Mouse (Mus musculus): Measurements from ENCODE around the gene Fam149a. TPM values are rescaled to one million over a fixed set of nuclear protein-coding genes. Genes with fewer than 3 reads are reported as not detected.

The Fam149a gene
- 1 to 10 TPM; 2.9 to 3.0 TPM for total RNA-seq (2021)
- long read RNA-seq, experiment 1, partial matches to known transcripts: 0 of 3 reads
- long read RNA-seq, experiment 1, other reads (novel, unspliced or antisense): 1 of 3 reads
- long read RNA-seq, experiment 2, partial matches to known transcripts: 0 of 6 reads
- long read RNA-seq, experiment 2, other reads (novel, unspliced or antisense): 3 of 6 reads

DNA sequence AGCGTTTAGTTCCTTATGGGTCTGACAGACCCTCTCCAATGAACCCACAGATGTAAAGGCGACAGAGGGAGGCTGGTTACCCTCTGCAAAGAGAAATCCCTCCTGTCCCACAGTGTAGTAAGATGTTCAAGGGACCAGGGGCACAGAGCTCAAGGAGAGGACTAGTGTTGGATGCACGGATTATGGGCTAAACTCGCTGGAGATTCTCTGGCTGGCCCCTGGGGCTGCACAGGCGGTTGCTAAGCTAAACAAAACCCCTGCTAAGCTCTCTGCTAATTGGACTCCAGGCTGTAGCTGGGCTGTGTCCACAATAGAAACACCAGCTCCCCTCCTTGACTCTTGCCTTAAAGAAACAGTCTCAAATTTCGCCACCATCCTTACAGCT is at the start of gene Fam149a:
Fam149a (minus strand) TSS at position 329 of the 385 bp plus-strand sequence.
- intact Hi-C loops (cut with DNase I): no loop called here

DNA sequence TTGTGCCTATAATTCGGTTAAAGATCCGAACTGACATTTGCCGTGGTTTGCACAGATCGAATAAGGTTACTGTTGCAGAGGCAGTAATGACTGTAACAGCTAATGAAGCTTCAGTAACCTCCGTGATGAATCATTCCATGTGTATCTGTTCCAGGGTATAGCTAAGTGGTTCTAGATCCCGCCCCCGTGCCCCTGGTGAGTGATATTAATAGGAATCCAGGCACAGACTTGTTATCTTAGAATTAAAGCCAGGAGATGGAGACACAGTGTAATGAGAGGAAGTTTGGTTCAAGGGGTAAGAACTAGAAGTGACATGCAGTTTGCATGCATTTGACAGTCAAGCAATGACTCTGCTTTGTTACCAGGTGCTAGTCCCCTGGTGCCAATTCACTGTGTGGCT is 38.1 kb upstream of the Fam149a start:
- intact Hi-C loops (cut with DNase I): no loop called here
- DNase-seq: no peak

More for the DNA sequence above, at the start of gene Fam149a:
- no peak for DNase-seq

DNA sequence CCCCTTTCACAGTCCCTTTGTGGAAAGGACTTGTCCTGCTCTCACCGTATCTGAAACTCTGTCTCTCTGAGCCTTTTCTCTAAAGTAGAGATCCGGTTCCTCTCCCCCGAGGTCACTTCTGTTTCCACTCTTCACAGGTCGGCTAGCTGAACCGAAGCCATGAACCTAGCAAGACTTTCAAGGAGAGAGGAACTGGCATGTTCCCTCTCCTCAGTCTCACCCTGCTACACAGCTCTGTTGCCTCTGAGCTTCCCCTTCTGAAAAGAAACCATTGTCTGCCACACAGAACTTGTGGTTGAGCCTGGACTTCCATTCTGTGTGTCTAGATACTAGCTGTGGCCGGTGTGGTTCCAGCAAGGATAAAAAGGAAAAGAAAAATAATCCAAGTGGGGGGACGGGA is 32.9 kb upstream of the Fam149a start:
- no peak for DNase-seq
- intact Hi-C loops (cut with DNase I): no loop called here

GRCm38 (mm10) chr8:45410882-45411281 is 28.8 kb upstream of the Fam149a start, which contains the start of gene Tlr3:
Gene Tlr3 (minus strand): TSS chr8:45411080.
- intact Hi-C loops (cut with DNase I): no loop called here
- DNase-seq: no peak

DNA sequence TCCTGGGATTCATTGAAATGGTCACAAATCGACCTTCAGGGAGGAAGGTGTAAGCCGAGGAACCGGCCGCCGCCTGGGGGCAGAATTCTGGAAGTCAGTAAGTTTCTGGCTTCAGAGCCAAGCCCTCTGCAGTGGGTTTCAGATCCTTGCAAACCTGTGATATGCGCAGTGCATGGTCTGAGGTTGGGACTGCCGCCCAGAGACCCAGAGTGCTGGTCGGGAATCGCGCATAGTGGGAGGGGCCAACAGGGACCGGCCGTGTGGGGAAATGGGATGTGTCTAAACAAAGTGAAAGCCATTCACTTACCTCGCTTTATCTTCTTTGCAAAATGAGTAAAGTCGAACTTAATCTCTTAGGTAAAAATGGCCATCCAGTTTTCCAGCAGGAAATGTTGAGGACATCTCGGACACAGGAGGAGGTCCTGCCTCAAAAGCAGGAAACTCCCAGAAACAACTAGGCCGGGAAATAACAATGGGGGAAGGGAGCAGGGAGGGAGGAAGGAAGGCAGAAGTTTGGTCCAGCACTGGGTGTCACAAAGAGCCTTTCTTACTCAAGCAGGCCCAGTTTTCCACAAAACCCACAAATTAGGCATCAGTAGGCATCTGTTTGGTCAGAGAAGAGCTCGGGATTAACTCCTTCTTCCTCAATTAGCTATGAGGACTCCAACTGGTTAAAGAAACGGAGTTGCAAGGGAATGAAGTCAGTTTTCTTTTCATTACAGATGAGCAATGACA is 28.2 kb upstream of the Fam149a start:
- DNase-seq: peak; percentile 46 to 61
- intact Hi-C loops (cut with DNase I): no loop called here

DNA sequence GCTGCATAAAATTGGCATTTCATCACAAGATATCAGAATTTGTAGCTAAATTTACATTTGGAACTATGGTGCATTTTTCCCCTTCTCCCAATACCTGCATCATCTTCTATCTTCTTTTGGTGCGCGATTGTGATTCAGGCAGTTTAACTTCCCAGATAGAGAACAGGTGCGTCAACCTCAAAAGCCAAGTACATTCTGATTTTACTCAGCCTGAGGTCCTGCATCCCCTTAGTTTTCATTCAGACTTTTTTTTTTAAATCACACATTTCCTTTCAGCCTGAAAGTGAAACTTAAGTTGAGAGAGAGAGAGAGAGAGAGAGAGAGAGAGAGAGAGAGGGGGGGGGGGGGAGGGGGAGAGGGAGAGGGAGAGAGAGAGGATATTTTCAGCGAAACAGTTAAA is 27.6 kb upstream of the Fam149a start:
- intact Hi-C loops (cut with DNase I): no loop called here
- DNase-seq: no peak

- intact Hi-C loops (cut with DNase I): no loop called here
- no peak for DNase-seq
Measured at GRCm38 (mm10) chr8:45383250-45383649, 1.2 kb upstream of the Fam149a start.

DNA sequence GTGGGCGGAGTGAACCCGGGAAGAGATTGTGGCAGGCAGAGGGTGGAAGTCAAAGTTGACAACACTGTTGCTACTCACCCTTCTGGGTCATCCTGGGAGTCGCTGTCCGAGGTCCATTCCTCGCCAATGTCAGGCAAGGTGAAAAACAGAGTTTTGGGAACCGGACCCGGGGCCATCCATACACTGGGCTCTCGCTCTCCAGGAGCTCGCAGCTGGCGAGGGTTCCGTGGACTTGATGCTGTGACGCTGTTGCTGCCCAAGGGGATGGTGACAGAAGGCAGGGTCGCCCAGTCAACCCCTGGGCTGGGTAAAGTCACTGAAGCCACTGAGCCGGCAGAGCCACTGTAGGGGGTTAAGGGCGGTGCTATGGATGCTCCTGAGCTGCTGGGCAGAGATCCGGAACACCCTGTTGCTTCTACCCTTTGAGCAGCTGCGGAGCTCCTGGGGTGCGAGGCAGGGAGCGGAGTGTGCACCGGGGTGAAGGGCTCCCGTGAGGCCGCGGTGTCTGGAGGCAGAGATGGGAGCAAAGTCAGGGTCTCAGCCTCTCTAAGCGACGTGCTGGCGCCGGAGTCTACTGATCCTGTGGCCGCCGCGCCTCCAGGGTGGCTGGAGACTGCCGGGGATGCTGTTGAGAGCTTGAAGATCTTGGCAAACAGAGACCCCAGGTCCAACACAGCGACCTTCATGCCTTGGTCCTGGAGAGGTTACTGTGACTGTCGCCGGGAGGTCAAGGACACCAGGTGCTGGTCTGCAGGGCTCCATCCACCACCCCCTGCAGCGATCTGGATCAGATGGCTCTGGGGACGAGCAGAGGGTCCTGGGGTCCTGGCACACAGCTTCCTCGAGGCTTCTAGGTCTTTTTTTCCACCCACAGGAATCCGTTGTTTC is 772 bp downstream of the Fam149a start:
- intact Hi-C loops (cut with DNase I): no loop called here

GRCm38 (mm10) chr8:45380598-45380997 is 1.5 kb downstream of the Fam149a start:
- intact Hi-C loops (cut with DNase I): no loop called here
- DNase-seq: no peak

More for the DNA sequence above, 772 bp downstream of the Fam149a start:
- DNase-seq: no peak

DNA sequence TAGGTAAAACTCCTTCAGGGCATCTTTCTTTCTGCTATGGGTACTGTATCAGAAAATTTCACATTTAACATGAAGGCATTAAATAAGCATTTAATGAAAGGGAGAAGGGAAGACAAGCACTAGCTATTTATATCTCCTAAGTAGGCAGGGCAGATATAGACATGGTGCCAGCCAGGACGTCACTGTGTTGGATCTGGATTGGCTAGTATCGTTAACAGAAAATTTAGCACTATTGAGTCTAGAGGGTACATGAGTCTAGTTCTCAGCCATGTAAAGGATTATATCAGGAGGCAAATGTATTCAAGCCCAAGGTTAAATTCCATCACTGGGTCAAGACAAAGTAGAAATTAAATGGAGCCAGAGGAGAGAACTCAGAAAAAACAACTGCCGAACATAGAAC is 8.0 kb downstream of the Fam149a start:
- intact Hi-C loops (cut with DNase I): no loop called here
- no peak for DNase-seq

GRCm38 (mm10) chr8:45367154-45367553 is 14.9 kb downstream of the Fam149a start:
- intact Hi-C loops (cut with DNase I): no loop called here
- DNase-seq: no peak

- intact Hi-C loops (cut with DNase I): no loop called here
- no peak for DNase-seq
Measured at GRCm38 (mm10) chr8:45363220-45363619, 18.9 kb downstream of the Fam149a start.

DNA sequence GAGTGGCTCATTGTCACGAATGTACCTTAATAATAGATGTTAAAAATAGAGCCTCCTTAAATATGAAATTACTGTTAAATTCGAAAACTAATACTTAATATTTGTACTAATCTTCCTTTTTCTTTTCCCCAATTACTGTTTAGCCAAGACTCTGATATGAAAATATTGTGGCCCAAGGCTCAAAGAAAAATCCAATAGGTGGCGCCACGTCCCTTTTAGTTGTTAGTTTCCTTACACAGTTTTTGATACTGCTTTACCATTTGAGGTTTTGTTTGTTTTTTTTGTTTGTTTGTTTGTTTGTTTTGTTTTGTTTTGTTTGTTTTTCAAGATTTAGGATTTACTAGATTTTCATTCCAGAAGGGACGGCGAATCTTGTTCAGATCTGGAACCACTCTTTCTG is 19.8 kb downstream of the Fam149a start:
- intact Hi-C loops (cut with DNase I): no loop called here
- DNase-seq: no peak

DNA sequence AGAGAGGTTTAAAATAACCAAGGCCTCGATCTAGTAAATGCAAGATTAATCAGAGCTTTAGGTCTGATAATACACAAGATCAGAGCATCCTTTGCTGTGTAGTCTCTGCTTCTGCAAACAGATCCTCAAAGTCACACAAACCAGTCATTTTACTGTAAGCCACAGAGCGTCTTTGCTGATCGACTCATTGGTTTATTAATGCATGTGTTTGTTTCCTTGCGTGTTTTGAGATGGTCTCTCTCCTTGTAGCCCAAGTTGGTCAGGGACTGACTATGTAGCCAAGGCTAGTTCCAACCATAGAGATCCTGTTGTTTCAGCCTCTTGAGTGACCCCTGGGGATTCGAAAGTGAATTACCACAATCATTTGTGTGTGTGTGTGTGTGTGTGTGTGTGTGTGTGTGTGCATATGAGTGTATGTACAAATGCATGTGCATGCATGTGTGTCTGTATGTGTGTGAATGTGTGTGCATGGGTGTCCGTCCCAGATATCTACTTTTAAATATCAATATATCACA is 22.9 kb downstream of the Fam149a start:
- no peak for DNase-seq
- intact Hi-C loops (cut with DNase I): no loop called here

DNA sequence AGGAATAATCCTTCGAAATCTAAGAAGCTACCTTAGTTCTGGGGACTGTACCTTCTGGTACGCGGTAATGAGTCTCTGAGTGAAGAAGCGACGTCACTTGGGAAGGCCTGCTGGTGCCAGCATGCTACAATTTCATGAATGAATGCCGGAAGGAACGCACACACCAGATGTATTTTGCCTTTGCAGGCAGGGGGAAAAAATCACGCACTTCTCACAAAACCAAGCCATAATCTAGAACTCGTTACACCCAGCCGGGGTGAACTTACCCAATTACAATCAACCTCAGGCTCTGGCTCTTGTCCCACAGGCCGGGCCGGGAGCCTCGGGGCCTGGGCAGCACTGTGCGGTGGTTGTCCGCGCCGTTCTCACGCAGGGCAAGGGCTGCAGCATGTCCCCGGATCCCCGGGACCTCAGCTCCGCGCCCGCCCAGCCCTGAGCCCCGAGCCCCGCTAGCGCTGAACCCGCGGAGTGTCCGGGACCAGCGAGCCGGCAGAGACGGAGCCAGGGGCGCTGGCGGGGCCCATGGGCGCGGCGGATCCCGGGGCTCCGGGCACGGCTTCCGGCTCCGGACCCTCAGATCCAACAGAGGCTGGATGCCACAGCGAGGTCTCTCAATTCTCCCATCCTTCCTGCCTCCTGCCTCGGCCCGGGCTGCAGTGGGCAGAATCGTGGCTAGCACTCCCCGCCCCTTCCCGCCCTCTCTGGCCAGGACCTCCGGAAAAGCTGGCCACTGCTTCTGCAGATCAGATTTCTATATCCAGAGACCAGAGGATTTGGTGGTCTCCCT is 23.8 kb downstream of the Fam149a start:
- DNase-seq: peak; percentile 25 to 29
- intact Hi-C loops (cut with DNase I): no loop called here

GRCm38 (mm10) chr8:45355809-45356208 is 26.3 kb downstream of the Fam149a start:
- intact Hi-C loops (cut with DNase I): no loop called here
- no peak for DNase-seq

GRCm38 (mm10) chr8:45345031-45345430 is 37.1 kb downstream of the Fam149a start:
- DNase-seq: peak; percentile 35 to 38
- intact Hi-C loops (cut with DNase I): no loop called here

DNA sequence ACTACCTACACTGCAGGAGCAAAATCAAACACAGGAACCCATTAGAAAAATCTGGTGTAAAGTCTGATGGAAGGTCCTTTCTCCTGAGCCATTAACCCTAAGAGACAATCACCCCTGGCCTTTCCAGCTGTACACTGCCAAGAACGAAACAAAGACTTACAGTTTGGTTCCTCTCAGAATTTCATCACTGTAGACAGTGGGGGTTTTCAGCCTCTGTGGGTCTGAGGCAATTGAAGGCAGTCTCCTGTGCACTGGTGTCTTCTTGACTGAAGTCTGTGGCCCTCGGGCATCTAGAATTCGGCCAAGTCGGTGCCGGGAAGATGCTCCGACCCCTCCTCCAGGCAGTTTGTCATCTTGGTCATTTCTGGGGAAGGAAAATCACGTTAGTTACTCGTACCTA is 37.8 kb downstream of the Fam149a start:
- DNase-seq: no peak
- intact Hi-C loops (cut with DNase I): no loop called here

DNA sequence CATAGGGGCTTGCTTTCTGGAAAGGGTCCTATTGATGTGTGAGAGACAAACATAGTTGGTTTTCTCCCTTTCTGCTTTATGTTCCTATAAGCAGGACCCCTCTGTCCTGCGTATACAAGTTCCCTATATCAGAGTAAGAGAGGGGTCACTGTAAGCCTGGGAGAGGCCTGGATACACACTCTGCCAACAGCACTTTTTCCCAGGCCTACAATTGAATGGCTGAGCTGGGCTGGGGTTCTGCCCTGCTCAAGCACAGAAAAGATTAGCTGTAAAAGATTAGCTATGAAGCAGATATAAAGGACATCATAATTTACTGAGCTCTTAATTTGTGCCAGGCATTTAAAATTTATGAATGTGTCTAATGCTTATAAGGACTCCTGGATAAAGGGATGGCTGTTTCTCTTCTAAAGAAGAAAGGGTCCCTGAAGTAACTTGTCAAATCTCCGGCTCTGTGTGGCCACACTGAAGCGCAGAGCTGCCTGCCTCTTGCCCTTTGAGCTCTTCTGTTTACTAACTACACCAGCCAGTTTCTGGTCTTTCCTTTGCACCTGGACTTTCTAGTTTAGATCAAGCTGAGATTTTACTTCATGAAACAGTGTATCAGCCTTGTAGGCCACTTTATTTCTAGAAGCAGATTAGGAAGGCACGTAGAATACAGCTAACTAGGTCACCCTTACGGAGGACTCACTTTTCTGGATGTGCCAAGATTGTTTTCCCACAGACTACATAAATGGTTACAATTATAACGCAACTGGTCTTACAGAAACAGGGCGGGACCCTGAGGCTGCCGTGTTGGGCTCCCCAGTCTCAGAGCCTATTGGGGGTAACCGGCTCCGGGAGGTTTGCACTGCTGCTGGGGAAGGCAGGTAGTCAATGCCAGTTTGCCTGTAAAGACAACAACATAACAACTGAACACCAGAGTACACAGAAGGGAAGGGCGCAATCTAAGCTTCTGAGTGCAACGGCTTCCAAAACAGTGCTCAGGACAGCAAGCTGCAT is 40.2 kb downstream of the Fam149a start:
- DNase-seq: no peak
- intact Hi-C loops (cut with DNase I): no loop called here
